Mouse (Mus musculus) MEL (cell line): ENCODE measurements around the gene Hsp90ab1. TPM values are rescaled to one million over a fixed set of nuclear protein-coding genes. Genes with fewer than 3 reads are reported as not detected.

ENCODE experiments used
- DNase-seq: peaks from one replicate; pipeline ENCODE4 v3.0.0; 2011; ENCODE audit warnings: low read depth, low spot score
- H3K27ac ChIP-seq: 2 replicates; pipeline ENCODE4 v1.5.1; 2012; ENCODE audit warnings: low read depth, mild to moderate bottlenecking, control low read depth, low read length, moderate library complexity; ENCODE audit not compliant: control insufficient read depth
- H3K27me3 ChIP-seq, 2 experiments: fragments of 150-350 bp in 1 of 2; sonication (generic) in 1 of 2; 2 replicates each; pipeline ENCODE4 v1.6.1; 2012; ENCODE audit warnings: low read length in 2 of 2, mild to moderate bottlenecking in 2 of 2, improper control_type of control experiment in 1 of 2, moderate library complexity in 1 of 2; ENCODE audit not compliant: insufficient read depth in 2 of 2, control insufficient read depth in 1 of 2
- H3K36me3 ChIP-seq, 2 experiments: 2 replicates each; pipeline ENCODE4 v1.6.1; 2012 to 2014; ENCODE audit warnings: low read length in 2 of 2, improper control_type of control experiment in 1 of 2, inconsistent platforms in 1 of 2, mild to moderate bottlenecking in 1 of 2; ENCODE audit not compliant: insufficient read depth in 2 of 2, control insufficient read depth in 1 of 2
- H3K4me1 ChIP-seq, 2 experiments: fragments of 150-350 bp in 1 of 2; sonication (generic) in 1 of 2; 2 replicates each; pipeline ENCODE4 v1.6.1; 2012; ENCODE audit warnings: low read length in 2 of 2, improper control_type of control experiment in 1 of 2, mild to moderate bottlenecking in 1 of 2; ENCODE audit not compliant: insufficient read depth in 2 of 2, control insufficient read depth in 1 of 2
- H3K4me3 ChIP-seq, 2 experiments: fragments of 150-350 bp in 1 of 2; sonication (generic) in 1 of 2; 2 replicates each; pipeline ENCODE4 v1.5.1; 2012; ENCODE audit warnings: low read depth in 2 of 2, low read length in 2 of 2, mild to moderate bottlenecking in 2 of 2, moderate library complexity in 2 of 2, control low read depth in 1 of 2, improper control_type of control experiment in 1 of 2; ENCODE audit not compliant: control insufficient read depth in 1 of 2, insufficient read depth in 1 of 2
- H3K79me2 ChIP-seq: 2 replicates; pipeline ENCODE4 v1.6.1; 2012; ENCODE audit warnings: mild to moderate bottlenecking, low read length, moderate library complexity; ENCODE audit not compliant: control insufficient read depth, poor library complexity, insufficient read depth
- H3K9ac ChIP-seq: 2 replicates; pipeline ENCODE4 v1.6.1; 2012; ENCODE audit warnings: low read depth, mild to moderate bottlenecking, control low read depth, low read length, moderate library complexity; ENCODE audit not compliant: control insufficient read depth, poor library complexity, severe bottlenecking
- H3K9me3 ChIP-seq: fragments of 150-350 bp; sonication (generic); replicated peaks from 2 replicates; pipeline ENCODE4 v1.6.1; 2012; ENCODE audit warnings: mild to moderate bottlenecking, low read length, improper control_type of control experiment, moderate library complexity; ENCODE audit not compliant: insufficient read depth
- BHLHE40 ChIP-seq: IDR thresholded peaks from 2 replicates; pipeline ENCODE4 v1.6.1; 2012; ENCODE audit warnings: low read depth, mild to moderate bottlenecking, inconsistent platforms, low read length, improper control_type of control experiment, borderline replicate concordance
- CHD2 ChIP-seq: IDR thresholded peaks from 2 replicates; pipeline ENCODE4 v1.6.1; 2011; ENCODE audit warnings: low read length, improper control_type of control experiment
- ELF1 ChIP-seq: IDR thresholded peaks from 2 replicates; pipeline ENCODE4 v1.6.1; 2014; ENCODE audit warnings: low read depth, mild to moderate bottlenecking, inconsistent platforms, low read length, improper control_type of control experiment, moderate library complexity
- EP300 ChIP-seq, 2 experiments: IDR thresholded peaks; 2 replicates each; pipeline ENCODE4 v1.6.1; 2011; ENCODE audit warnings: improper control_type of control experiment in 2 of 2, low read length in 2 of 2, low read depth in 1 of 2, mild to moderate bottlenecking in 1 of 2
- ETS1 ChIP-seq: IDR thresholded peaks from 2 replicates; pipeline ENCODE4 v1.6.1; 2012; ENCODE audit warnings: low read depth, mild to moderate bottlenecking, inconsistent platforms, low read length, improper control_type of control experiment, moderate library complexity
- GABPA ChIP-seq: IDR thresholded peaks from 2 replicates; pipeline ENCODE4 v1.6.1; 2012; ENCODE audit warnings: low read depth, mild to moderate bottlenecking, inconsistent platforms, low read length, improper control_type of control experiment, moderate library complexity
- GATA1 ChIP-seq: IDR thresholded peaks from 2 replicates; pipeline ENCODE4 v1.6.1; 2011; ENCODE audit warnings: low read depth, low read length, improper control_type of control experiment
- MEF2A ChIP-seq: IDR thresholded peaks from 2 replicates; pipeline ENCODE4 v1.6.1; 2014; ENCODE audit warnings: low read depth, mild to moderate bottlenecking, inconsistent platforms, low read length, improper control_type of control experiment; ENCODE audit not compliant: poor library complexity, insufficient replicate concordance, severe bottlenecking; ENCODE audit errors: extremely low read depth
- MXI1 ChIP-seq: IDR thresholded peaks from 2 replicates; pipeline ENCODE4 v1.6.1; 2011; ENCODE audit warnings: mild to moderate bottlenecking, low read depth, low read length, improper control_type of control experiment
- NRF1 ChIP-seq: IDR thresholded peaks from 2 replicates; pipeline ENCODE4 v1.6.1; 2014; ENCODE audit warnings: low read depth, mild to moderate bottlenecking, inconsistent platforms, low read length, improper control_type of control experiment, moderate library complexity; ENCODE audit not compliant: poor library complexity, insufficient read depth, severe bottlenecking
- POLR2AphosphoS2 ChIP-seq: IDR thresholded peaks from 2 replicates; pipeline ENCODE4 v1.6.1; 2011; ENCODE audit warnings: low read length, improper control_type of control experiment
- TBP ChIP-seq: IDR thresholded peaks from 2 replicates; pipeline ENCODE4 v1.8.0; 2011; ENCODE audit warnings: low read depth, low read length, improper control_type of control experiment
- TCF12 ChIP-seq: IDR thresholded peaks from 2 replicates; pipeline ENCODE4 v1.6.1; 2014; ENCODE audit warnings: low read depth, mild to moderate bottlenecking, inconsistent platforms, low read length, improper control_type of control experiment, moderate library complexity
- USF1 ChIP-seq: IDR thresholded peaks from 2 replicates; pipeline ENCODE4 v1.6.1; 2014; ENCODE audit warnings: low read depth, mild to moderate bottlenecking, inconsistent platforms, low read length, improper control_type of control experiment, moderate library complexity
- ZKSCAN1 ChIP-seq: IDR thresholded peaks from 2 replicates; pipeline ENCODE4 v1.6.1; 2012; ENCODE audit warnings: low read depth, mild to moderate bottlenecking, inconsistent platforms, low read length, improper control_type of control experiment, moderate library complexity
- ZMIZ1 ChIP-seq: IDR thresholded peaks from 2 replicates; pipeline ENCODE4 v1.6.1; 2012; ENCODE audit warnings: low read depth, mild to moderate bottlenecking, inconsistent platforms, low read length, improper control_type of control experiment, moderate library complexity
- polyA plus RNA-seq, 2 experiments: library from polyadenylated mRNA; stranded (reverse) in 1 of 2; unstranded in 1 of 2; fragments of >175 nt in 1 of 2; fragments of >200 nt in 1 of 2; gene quantifications; 2 replicates each; pipeline versions ENCODE4 v1.2.1 to v1.2.4; 2012; ENCODE audit warnings: low replicate concordance in 2 of 2, low read depth in 1 of 2; ENCODE audit not compliant: insufficient read length in 2 of 2, insufficient read depth in 1 of 2, missing spikeins in 1 of 2
- total RNA-seq: library from RNA; depleted of rRNA; stranded (reverse); fragments of 300-350 nt; gene quantifications from 2 replicates; pipeline ENCODE4 v1.2.3, GENCODE M21; 2012

The Hsp90ab1 gene
- total and polyA plus RNA-seq, 3 experiments, result 1,032 to 27,726 (median 4,130) TPM

GRCm38 (mm10) chr17:45523263-45523662, 49.8 kb downstream of the Hsp90ab1 start, which contains the start of gene Tcte1:
Tcte1 (plus strand) TSS chr17:45523434.
- H3K4me1 ChIP-seq, result no peaks in the 10 kb centered on the region
- H3K27me3 ChIP-seq, result peaks cover 1 to 3% of the 10 kb centered on the region in 2 experiments; a peak in 2 of 4 replicates
- H3K36me3 ChIP-seq, result no peaks in the 10 kb centered on the region
- TF ChIP-seq BHLHE40 (no peak), MXI1 (no peak), ETS1 (no peak), MEF2A (no peak), USF1 (no peak), TBP (no peak), POLR2AphosphoS2 (no peak), GABPA (no peak), ZMIZ1 (no peak), CHD2 (no peak), TCF12 (no peak)
- no peak for DNase-seq
- no peaks in the 10 kb centered on the region for H3K9me3 ChIP-seq
- no peak within 1 kb of the TSS for H3K9ac ChIP-seq
- H3K27ac ChIP-seq, result no peak within 1 kb of the TSS
- no peak within 1 kb of the TSS for H3K4me3 ChIP-seq
- H3K79me2 ChIP-seq, result no peaks in the 10 kb centered on the region

- H3K9ac ChIP-seq, result no peak overlapping the region
- H3K27me3 ChIP-seq, result no peaks in the 10 kb centered on the region
- H3K79me2 ChIP-seq, result no peaks in the 10 kb centered on the region
- H3K27ac ChIP-seq, result no peak overlapping the region
- H3K4me1 ChIP-seq, result no peaks in the 10 kb centered on the region
- H3K9me3 ChIP-seq, result no peaks in the 10 kb centered on the region
- H3K4me3 ChIP-seq, result no peak overlapping the region
- TF ChIP-seq TBP (no peak), NRF1 (no peak), ZKSCAN1 (no peak), ETS1 (no peak)
- no peaks in the 10 kb centered on the region for H3K36me3 ChIP-seq
- no peak for DNase-seq
These were observed 52.9 kb downstream of the Hsp90ab1 start for GRCm38 (mm10) chr17:45520136-45520535.

- no peak overlapping the region for H3K4me3 ChIP-seq
- H3K27me3 ChIP-seq, result no peaks in the 10 kb centered on the region
- no peaks in the 10 kb centered on the region for H3K36me3 ChIP-seq
These were observed 54.1 kb downstream of the Hsp90ab1 start for GRCm38 (mm10) chr17:45518766-45519475.

More at GRCm38 (mm10) chr17:45518766-45519475, 54.1 kb downstream of the Hsp90ab1 start:
- TF ChIP-seq ELF1 (no peak), TBP (no peak), GATA1 (no peak), EP300 (IDR thresholded peaks at IDR 0.05; ENCODE audit: low read depth in 1 of 2, low read length in 2 of 2) (no peak), BHLHE40 (no peak), NRF1 (no peak)
- TF ChIP-seq, all 39 proteins: peak for 0
- no peaks in the 10 kb centered on the region for H3K4me1 ChIP-seq
- DNase-seq, result no peak
- no peak overlapping the region for H3K27ac ChIP-seq
- no peak overlapping the region for H3K9ac ChIP-seq
- no peaks in the 10 kb centered on the region for H3K79me2 ChIP-seq
- H3K9me3 ChIP-seq, result no peaks in the 10 kb centered on the region
